Mouse (Mus musculus) right cerebral cortex, adult 2 months (tissue): ENCODE measurements around the gene Nf1.
"Not testable (repeated sequence)": the region's sequence is repeated elsewhere in the genome, so short reads cannot be mapped to it uniquely, and the experiment has no call there.

Experiments used
- DNase-seq, 2 experiments: peaks; one replicate each; pipeline ENCODE4 v3.0.0; 2021 to 2022; ENCODE audit warnings: low spot score in 2 of 2

The Nf1 gene

DNA sequence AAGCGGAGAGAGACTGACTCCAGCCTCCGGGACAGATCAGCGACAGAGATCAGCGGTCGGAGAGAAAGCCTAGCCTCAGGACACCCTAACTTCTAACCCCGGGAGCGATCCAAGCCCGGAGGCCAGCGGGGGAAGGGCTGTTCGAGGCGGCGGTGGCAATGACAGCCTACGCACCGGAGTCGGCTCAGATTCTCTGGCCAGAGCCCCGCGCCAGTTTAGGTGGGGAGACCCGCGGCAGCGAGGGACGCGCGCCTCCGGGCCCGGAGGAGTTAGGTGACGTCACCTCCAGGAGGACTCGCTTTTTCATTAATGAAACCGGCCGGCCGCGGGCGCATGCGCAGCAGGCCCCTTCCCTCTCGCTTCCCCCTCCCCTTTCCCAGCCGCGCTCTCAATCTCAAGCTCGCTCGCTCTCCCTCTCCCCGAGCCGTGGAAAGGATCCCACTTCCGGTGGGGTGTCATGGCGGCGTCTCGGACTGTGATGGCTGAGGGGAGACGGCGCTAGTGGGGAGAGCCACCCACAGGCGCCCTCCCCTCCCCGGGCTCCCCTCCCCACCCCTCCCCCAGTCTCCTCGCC is at the start of gene Nf1:
Gene Nf1 (plus strand): TSS at position 460 of the 574 bp plus-strand sequence.
- DNase-seq: peak; percentile 95 to 96

DNA sequence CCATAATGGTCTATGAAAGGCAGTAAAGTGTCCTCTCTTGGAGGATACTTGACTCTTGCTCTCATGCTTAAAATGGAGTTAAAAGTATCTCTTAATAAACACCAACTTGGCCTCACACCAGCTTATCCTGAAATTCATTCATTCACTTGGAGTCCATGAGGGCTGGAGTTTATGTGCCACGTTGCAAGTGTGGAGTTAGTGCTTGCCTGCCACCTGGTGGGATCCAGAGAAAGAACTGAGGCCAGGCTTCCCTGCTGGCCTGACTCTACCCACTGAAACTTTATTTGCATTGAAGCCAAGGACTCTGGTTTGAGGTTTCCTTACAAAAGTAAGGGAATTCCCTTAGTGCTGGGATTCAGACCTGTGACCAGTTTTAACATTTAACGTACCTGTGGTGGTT is 49.0 kb upstream of the Nf1 start:
- peak in 1 of 2 experiments; percentile 16 for DNase-seq

DNA sequence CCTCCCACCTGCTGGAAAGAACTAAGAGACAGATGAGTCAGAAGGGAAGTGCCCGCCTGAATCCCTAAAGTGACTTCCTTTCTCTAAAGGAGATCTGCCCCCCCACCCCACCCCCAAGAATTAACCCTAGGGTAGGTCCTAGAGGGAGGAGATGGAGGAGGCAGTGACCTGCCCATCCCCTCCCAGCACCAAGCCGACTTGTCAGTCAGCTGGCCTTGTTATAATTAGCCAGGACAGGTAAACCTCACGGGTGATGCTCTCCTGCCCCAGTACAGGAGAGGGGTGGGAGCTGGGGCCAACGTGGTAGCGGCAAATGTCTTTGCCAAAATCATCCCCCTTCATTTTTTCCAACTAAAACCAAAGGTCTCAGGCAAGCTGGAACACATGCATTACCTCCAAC is 47.8 kb upstream of the Nf1 start:
- no peak for DNase-seq

DNA sequence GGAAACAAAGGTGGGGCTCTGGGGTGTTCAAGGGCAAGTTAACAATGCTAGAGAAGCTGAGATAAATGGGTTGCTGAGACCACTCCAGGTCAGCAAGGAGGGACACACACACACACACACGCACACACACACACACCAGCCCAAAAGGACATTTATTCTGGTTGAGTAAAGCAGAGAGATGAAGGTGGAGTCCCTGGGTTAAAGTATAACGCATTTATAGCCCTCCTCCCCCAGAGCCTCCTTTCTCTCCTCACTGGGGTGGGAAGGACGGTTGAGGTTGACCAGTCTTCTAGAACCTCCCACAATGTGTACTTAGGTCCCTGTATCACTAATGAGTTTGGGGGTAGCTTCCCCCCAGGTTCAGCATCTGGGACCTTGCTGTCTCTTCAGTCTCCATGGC is 47.4 kb upstream of the Nf1 start:
- DNase-seq: no peak

DNA sequence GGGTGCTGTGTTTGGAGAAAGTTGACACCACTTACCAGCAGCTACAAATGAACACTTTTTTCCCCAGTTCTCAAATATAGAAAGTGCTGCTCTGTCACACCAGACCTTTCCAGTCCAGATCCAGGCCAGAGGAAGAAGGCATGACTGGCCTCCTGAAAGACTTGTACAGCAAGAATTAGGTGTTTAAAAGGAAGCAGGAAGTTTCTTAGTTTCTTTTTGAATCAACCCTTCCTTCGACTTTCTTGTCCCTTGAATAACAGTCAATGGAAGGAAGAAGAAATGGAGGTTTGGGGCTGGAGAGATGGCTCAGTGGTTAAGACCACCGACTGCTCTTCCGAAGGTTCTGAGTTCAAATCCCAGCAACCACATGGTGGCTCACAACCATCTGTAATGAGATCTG is 46.5 kb upstream of the Nf1 start:
- DNase-seq: no peak

DNA sequence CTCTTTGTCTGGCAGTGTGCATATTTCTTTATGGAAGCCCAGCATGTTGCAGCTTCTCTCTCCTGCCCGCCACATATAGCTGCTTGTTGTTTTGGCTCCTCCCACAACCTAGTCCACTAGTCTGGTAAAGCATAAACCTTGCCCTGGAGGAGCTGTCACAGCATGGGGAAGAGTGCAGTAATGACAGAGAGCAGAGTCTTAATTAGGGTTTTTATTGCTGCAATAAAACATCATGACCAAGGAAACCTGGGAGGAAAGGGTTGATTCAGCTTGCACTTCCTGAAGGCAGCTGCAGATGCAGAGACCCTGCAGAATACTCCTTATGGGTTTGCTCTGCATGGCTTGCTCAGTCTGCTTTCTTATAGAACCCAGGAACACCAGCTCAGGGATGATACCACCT is 45.5 kb upstream of the Nf1 start:
- no peak for DNase-seq

DNA sequence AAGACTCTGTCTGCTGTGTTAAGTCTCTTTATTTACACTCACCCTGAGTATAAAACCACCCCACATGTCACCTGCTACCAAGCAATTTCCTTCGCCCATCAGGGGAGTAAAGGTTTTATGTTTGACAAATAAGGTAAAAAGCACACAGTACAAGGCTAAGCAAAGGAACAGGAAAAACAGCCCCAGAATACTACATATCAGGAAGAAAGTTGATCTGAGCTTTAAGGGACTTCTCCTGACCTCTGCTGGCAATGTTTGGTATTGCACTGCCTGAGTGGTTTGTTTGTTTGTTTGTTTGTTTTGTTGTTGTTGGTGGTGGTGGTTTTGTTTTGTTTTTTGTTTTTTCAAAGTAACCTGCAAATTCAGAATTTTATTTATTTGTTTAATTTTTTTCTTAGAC is 43.3 kb upstream of the Nf1 start:
- peak; percentile 39 to 64 for DNase-seq

DNA sequence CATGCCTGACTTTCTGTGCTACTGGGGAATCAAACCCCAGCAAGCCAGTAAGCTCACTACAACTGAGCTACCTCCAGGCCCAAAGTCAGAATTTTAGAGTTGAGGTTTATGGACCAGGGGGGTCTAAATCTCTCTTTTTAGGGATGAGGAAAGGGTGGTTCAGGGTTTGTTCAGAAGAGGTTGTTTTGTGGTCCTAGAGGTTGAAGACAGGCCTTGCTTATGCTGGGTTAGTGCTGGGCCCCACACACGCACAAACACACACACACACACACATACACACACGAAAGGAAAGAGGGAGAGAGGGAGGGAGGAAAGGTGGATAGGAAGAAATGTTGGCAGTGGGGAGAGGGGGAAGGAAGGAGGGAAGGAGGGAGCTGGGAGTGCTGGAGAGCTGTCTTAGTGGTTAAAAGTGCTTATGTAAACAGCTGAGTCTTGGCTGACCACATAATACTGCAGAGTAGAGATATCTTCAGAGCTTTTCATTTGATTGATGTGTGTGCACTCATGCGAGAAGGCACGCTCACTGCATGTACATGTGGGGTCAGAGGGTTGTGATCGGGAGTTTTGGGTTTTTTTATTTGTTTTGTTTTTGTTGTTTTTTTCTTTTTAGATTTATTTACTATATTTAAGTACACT is 42.5 kb upstream of the Nf1 start, which contains the start of gene Gm9964:
Gene Gm9964 (minus strand): TSS at position 51 of the 636 bp plus-strand sequence.
- DNase-seq: no peak

DNA sequence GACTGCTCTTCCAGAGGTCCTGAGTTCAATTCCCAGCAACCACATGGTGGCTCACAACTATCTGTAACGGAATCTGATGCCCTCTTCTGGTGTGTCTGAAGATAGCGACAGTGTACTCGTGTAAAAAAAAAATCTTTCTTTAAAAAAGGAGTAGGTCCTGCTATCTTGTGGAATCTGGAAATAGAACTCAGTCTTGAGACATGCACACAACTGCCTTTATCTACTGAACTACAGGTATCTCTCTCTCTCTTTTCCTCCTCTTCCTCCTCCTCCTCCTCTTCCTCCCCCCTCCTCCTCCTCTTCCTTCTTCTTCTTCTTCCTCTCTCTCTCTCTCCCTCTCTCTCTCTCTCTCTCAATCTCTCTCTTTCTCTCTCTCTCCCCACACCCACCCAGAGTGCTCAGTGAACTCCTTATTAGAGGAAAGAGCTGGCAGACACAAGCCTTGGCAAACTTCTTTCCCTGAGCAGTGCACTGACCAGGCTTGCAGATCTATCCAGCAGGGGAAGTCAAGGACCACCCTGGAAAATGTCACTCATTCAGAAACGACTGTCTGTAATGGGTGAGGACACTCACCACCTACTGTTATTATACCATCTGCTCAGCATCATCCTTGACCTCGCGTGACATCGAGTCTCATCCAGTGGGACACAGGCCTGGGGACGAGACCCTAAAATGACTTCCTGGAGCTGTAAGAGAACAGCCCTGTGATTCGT is 39.6 kb upstream of the Nf1 start:
- DNase-seq: no peak

DNA sequence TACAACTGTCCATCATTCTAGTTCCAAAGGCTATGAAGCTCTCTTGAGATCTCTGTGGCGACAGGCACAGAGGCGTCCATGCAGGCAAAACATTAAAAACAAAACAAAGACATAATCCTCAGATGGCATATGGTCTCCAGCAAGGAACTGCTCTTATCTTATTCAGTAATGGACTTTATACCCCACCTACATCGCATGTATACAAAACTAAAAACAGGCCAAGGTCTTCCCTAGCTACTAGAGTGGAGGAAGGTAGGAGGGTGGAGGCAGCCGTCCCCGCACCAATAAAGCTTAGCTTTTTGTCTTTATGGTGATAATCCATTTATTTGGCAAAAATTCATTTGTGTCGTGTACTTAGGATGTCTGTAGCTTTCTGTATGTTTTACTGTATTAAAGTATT is 36.4 kb upstream of the Nf1 start:
- no peak for DNase-seq

DNA sequence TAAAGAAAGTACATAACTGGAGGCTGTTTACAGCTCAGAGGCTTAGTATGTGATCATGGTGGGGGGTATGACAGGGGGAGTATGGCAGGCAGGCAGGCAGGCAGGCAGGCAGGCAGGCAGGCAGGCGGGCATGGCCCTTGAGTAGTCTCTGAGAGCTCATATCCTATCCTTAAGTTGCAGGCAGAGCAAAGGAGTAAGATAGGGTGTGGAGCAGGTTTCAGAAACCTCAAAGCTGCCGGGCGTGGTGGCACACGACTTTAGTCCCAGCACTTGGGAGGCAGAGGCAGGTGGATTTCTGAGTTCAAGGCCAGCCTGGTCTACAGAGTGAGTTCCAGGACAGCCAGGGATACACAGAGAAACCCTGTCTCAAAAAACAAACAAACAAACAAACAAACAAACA is 35.2 kb upstream of the Nf1 start:
- DNase-seq: not testable (repeated sequence)

DNA sequence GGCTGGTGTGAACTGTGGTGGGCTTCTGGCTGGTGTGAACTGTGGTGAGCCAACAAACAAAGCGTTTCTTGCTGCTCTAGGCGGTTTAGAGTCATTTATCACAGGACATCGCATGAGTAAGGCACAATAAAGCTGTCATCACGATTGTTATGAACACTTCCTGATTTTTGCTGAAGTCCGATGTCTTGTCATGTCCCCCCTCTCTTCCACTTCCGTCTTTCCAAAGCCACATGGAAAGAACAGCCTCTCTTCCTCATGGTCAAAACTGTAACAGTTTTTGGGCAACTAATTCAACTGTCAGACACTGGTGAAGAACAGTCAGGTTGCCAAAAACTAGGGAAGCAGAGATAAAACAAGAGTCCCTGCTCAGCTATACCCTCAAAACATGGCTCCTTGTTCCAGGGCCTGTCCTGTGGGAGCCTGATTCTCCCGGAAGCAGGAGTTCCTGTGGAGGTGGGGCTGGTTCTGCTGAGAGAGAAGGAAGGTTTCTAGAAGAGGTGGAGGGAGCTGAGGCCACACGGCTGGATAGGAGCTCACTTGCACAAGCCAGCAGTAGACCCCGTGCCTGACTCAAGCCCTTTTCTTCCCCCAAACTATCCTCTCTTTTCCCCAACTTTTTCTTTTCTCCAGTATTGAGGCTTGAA is 33.7 kb upstream of the Nf1 start:
- DNase-seq: no peak

DNA sequence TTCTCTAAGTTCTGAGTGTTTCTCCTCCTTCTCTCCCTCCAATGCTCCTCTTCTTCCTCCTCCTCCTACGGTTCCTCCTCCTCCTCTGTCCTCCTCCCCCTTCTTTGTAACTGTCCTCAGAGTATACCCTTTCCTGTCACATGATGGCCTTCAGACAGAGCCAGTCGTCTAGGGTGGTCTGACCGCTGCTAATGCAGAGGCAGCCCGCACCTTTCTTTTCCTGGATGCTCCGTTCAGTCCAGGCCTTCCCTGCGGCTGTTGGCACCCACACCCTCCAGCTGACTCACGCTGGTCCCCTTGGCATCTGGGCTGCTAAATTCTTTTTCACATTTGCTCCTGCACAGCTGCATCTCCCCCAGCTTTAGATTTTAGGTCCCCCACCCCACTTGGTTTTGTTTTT is 33.0 kb upstream of the Nf1 start:
- peak in 1 of 2 experiments; percentile 6 for DNase-seq

DNA sequence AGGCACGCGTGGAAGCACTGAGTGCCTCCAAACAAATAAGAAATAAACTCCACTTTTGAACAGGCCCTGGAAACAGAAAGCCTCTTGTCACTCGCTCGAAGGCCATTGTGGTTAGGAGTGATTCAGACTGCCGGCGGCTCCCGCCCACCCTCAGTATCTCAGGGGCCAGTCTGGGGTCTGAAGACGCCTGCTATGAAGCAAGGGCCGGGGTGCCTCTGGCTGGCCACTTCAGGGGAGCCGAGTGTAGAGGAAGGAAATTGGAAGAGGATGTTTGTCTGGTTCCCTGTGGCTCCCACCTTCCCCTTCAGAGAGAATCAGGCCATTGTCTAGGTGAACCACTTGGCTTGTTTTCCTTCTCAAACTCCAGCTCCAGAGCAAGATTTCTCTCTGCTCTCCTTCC is 32.5 kb upstream of the Nf1 start:
- DNase-seq: no peak

DNA sequence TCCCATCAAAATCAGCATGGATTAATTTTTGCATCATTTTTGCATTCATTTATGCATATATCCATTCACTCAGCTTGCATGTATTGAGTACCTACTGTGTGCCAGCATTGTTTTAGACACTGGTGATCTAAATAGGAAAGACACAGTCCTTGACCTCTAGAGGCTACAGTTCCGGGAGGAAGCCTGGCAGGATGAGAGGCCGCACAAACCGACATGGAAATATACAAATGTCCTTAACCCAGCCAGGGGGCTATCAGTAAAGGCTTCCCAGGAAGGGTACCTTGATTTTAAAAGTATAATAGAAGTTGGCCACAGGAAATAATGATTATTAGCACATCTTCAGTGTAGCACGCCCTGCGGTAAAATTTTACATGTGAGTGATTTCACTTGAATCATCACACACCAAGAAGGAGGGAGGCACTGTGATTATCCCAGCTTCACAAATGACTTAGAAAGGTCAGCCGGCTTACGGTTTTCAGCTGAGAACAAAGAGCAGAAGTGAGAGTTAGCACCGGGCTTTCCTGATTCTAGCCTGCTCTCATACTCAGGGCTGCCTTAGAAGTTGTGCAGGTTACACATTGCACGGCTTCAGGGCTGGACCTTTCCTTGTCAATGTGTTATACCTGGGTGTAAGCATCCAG is 31.8 kb upstream of the Nf1 start:
- DNase-seq: no peak

DNA sequence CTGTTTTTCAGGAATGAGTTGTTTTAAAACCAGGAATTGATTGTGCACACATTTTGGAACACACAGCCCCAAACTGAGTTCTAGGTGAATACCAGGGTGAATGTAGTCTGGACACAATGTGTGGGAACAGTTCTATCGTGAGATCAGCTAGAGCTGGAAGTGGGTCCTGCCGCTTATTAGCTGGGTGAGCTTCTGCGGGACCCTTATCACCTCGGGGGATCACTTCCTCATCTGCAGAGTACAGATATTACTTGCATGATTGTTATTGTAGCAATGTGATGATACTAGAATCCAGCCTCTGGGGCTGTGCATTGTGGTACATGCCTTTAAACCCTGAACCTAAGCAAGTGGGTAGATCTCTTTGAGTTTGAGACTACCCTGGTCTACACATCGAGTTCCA is 29.0 kb upstream of the Nf1 start:
- no peak for DNase-seq

DNA sequence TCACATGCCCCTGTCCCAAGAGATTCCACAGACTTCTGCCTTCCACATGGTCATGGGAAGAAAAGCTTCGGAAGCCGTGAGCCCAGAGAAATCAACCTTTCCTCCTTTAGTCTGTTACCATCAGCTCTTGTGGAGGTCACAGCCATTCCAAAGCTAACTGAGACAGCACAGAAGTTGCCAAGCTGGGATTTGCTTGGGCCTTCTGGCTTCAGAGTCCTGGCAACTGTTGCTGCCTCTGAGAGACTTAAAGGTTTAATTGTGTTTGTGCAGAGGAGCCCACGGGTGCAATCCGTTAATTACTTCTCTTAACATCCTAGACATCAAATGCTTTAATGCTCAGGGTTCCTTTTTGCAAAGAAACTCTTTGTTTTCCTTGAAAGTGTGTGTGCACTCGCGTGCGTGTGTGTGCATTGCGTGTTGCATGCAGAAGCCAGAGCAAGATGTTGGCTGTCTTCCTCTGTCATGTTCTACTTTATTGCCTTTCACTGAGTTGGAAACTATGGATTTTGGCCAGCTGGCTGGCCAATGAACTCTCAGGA is 22.6 kb upstream of the Nf1 start:
- no peak for DNase-seq

DNA sequence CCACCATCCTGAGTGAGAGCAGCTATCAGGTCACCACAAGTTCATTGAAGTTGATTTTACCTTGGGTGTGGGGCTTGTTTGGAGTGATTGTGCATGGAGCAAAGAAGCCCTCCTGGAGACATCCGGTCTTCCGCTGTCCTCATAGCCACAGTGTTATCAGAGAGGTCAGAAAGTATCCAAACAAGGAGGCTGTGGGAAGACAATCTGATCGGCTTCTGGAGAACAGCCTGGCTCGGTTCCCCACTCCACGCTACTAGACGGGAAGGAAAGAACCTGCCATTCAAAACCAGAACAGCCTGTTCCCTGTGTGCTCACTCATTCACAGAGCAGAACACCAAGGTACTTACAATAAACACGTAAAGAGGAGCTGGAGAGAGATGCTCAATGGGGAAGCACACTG is 19.7 kb upstream of the Nf1 start:
- DNase-seq: no peak

DNA sequence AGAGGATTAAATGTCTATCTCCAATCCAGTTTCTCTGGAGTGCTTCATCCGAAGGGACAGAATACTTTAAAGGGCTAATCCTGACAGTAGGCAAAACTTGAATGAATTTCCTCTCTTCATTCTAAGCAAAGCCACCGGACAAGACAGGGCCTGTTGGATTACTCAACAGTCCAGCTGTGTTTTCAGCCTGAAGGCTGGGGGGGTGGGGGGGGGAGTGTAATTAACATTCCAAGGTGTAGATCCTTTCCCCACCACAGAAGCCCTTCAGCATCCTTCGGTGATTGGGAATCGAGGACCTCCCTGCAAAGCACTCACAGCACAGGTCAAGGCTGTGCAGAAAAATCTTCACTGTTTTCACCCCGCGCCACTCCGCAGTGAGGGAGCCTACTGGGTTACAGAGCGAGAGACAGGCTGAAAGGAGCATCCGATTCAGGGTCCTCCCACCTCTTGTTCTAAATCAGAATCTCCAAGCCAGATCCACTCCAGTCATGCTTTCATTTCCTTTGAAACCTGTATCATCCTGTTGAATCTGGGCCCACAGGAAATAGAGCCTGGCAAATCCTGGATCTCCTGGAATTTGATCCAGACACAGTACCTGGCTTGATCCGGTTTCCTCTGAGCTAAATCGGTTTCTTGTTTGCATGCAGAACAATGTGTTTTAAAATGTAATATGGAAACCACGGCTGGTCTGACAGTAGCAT is 15.4 kb upstream of the Nf1 start:
- no peak for DNase-seq

DNA sequence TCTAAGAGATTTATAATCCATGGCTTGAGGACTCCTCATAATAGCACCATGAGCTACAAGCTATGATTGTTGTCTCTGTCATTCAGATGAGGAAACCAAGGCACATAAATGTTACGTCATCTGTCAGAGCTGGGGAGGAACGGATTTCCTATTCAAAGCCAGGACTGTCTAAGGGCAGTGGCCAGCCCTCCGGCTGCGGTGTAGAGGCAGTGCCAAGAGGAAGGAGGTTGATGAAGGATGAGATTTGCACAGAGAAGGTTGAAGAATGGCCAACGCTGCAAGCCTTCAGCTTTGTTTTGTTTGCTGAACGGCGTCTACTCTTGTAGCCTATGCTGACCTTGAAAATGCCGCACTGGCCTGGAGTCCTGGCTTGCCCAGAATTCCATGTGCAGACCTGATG is 13.8 kb upstream of the Nf1 start:
- no peak for DNase-seq

DNA sequence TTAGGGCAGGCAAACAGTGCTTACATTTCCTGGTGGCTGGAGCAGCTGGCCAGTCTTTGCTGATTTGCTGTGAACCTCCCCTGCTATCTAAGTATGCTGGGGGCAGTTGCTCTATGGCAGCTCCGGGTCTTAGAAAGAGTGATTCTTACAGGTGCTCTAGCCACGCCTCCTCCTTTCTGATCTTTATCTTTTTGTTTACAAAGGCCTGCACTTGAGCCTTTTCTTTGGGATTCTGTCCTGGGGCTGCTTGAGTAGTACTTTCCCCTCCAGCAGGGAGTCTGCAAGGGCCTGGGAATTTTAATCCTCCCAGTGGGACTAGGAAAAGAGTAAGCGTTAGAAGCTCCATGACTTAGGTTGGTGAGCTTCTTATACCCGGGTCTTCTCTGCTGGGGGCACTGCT is 12.4 kb upstream of the Nf1 start:
- DNase-seq: no peak
